Mouse (Mus musculus): ENCODE data around the gene Tm4sf1.

The Tm4sf1 gene

GRCm38 (mm10) chr3:57287854-57288720 lies 13.7 kb downstream of the Tm4sf1 start:
- ATAC-seq (ENCODE audit: low TSS enrichment): no peak

GRCm38 (mm10) chr3:57287438-57287837 lies 14.3 kb downstream of the Tm4sf1 start:
- no peak for ATAC-seq (ENCODE audit: low TSS enrichment)

DNA sequence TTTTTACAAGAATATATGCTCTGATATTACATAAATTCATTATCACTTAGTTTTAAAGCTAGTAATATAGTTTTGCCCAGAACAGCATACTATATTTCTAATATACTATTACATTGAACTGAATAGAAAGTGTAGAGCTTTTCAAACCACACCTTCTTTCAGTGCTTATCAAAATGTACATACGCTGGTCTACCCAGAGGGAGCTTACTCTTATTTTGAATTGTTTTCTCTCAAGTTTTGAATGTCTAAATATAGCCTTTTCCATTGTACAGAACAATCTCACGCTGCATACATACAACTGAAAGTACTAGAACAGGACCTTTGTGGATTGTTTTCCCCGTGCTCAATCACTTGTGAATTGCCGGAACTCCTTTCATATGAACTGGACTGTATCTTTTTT lies 23.6 kb downstream of the Tm4sf1 start:
- no peak for ATAC-seq (ENCODE audit: low TSS enrichment)

DNA sequence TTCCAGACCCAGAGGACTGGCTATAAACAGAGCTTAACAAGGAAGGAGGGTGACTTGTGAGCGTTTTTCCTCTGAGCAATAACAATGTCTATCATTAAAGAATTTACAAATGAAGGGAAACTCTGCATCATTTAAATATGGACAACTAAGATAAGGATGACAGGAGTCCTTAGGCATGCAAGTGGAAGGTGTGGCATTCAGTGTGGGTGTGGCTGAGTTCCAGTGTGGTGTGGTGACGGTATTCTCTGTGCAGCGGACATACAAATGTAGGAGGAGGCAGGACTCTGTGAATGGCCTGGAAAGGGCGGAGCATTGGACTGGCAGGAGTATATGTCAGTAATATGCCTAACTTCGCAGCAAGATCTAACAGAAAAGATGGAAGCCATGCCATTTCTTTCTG lies 24.3 kb downstream of the Tm4sf1 start:
- ATAC-seq (ENCODE audit: low TSS enrichment): no peak

GRCm38 (mm10) chr3:57276821-57277220 lies 25.0 kb downstream of the Tm4sf1 start:
- no peak for ATAC-seq (ENCODE audit: low TSS enrichment)

DNA sequence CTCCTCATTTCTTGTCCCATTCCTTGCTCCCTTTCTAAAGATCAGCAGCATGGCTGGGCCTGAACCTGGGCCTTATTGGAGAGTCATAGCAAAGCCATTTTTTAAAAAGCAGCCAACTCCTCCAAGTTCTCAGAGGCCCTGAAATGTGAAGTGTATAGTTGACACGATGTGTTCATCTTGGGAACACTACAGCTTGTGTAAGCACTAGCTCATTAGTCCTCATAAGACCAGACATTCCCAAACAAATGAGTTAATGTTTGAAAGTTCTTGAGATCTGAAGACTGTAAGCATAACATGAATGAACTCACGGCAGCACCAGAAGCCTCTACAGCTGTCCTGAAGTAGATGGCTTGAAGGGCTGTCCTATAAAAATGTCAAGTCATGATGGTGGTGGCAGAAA lies 32.8 kb downstream of the Tm4sf1 start:
- no peak for ATAC-seq (ENCODE audit: low TSS enrichment)

- ATAC-seq (ENCODE audit: low TSS enrichment): peak; percentile 88
Measured at GRCm38 (mm10) chr3:57267559-57268173, 34.1 kb downstream of the Tm4sf1 start.

- ATAC-seq (ENCODE audit: low TSS enrichment): no peak
Measured at GRCm38 (mm10) chr3:57253041-57253440, 48.7 kb downstream of the Tm4sf1 start.

DNA sequence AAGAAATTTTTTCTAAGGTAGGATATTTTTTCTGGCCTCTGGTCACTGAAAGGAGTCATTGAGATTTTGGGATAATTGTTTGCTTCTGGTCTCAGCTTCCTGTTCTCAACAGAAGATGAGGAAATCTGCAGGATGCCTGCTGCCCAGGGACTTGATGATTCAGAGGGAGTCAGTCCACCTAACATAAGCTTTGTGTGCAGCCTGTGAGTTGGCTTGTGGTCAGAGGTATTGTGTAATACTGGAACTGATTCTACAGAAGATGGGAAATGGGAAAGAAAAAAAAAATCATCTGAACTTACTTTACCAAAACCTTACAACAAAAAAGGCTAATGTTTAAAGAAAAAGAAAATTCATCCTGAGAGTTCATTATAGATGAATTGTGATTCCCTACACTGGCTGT lies 49.2 kb downstream of the Tm4sf1 start:
- ATAC-seq (ENCODE audit: low TSS enrichment): peak; percentile 74

DNA sequence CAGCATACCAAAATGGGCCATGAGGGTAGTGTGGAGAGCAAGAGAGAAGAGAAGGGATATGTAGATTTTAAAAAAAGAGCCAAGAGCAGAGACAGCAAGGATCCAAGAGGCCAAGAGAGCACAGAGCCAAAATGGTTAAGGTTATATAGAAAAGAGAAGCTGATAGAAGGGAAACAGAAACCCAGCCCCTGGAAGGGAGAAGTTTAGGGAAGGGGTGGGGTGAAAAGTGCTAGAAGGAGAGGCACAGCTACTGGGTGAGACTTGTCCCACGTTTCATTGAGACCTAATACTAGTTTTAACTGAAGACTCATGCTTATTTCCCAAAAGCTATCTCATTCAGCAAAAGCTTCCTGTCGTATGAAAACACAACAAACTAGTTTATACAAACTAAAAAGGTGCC lies 56.5 kb downstream of the Tm4sf1 start:
- ATAC-seq (ENCODE audit: low TSS enrichment): no peak
